Mouse (Mus musculus) left cerebral cortex, adult 2 months (tissue): Measurements from ENCODE around the gene Spata31d1b. TPM values are rescaled to one million over a fixed set of nuclear protein-coding genes. Genes with fewer than 3 reads are reported as not detected.
A peak's percentile ranks its signal among the peaks of the same experiment; 100 is the strongest.

ENCODE experiments used
- DNase-seq, 2 experiments: peaks; one replicate each; pipeline ENCODE4 v3.0.0; 2021 to 2022; ENCODE audit warnings: low spot score in 2 of 2, mixed read lengths in 1 of 2; ENCODE audit errors: extremely low spot score in 1 of 2
- H3K27ac ChIP-seq: fragments of 200-600 bp; 2 replicates; pipeline ENCODE4 v1.8.1; 2022
- H3K4me3 ChIP-seq: fragments of 200-600 bp; 2 replicates; pipeline ENCODE4 v1.8.1; 2022
- CTCF ChIP-seq: fragments of 200-600 bp; IDR thresholded peaks from 2 replicates; pipeline ENCODE4 v1.8.1; 2022; ENCODE audit warnings: antibody characterized with exemption, mild to moderate bottlenecking, moderate library complexity
- intact Hi-C: fragments of 180-260 bp; cut with DNase I; formaldehyde crosslinking; loops from one replicate; pipeline ENCODE4 v1.15.1; 2025
- total RNA-seq, 2 experiments: library from RNA; stranded (reverse); gene quantifications; 2 replicates each; pipeline ENCODE4 v1.2.3; 2021

Gene Spata31d1b
- total RNA-seq, 2 experiments from 2014 or later: 0.09 TPM; not detected in 1

GRCm38 (mm10) chr13:59766786-59767515 is 54.9 kb downstream of the Spata31d1b start:
- no peak for TF ChIP-seq CTCF
- intact Hi-C loops: no loop called here
- Histone ChIP-seq H3K27ac (no peak overlapping the region), H3K4me3 (no peak overlapping the region)
- no peak for DNase-seq

- peak overlapping the region; percentile 79 for H3K4me3 ChIP-seq
- DNase-seq: no peak
- intact Hi-C loops: no loop called here
- TF ChIP-seq CTCF: no peak
- no peak overlapping the region for H3K27ac ChIP-seq
Measured at GRCm38 (mm10) chr13:59768531-59768930, 56.4 kb downstream of the Spata31d1b start.

Other genes with a start within 250 kb of the Spata31d1b start
- gene Agtpbp1, start 127.1 kb upstream of the Spata31d1b start, total RNA-seq: 100 to 1,000 TPM; 352 to 357 TPM
- gene Naa35, start 127.0 kb upstream of the Spata31d1b start, total RNA-seq: 10 to 100 TPM; 95.1 to 98.1 TPM
- gene Golm1, start 36.5 kb upstream of the Spata31d1b start, total RNA-seq: 10 to 100 TPM; 18.2 to 22.9 TPM
- gene 4921517D22Rik, start 18.2 kb upstream of the Spata31d1b start, total RNA-seq: not detected
- under 1 TPM; 0.18 to 0.26 TPM for gene Spata31d1a, start 2.0 kb upstream of the Spata31d1b start, total RNA-seq
- not detected for gene Spata31d1d, start 19.5 kb downstream of the Spata31d1b start, total RNA-seq
- 1 to 10 TPM; 1.8 to 2.5 TPM for gene 1700014D04Rik, start 34.5 kb downstream of the Spata31d1b start, total RNA-seq
- gene Isca1, start 57.5 kb downstream of the Spata31d1b start, total RNA-seq: 100 to 1,000 TPM; 151 to 157 TPM
- gene Gm49354, start 70.0 kb downstream of the Spata31d1b start, total RNA-seq: not detected
- gene Tut7, start 110.9 kb downstream of the Spata31d1b start, total RNA-seq: 10 to 100 TPM; 61.1 to 66.0 TPM